Mouse (Mus musculus) cerebellum, adult 9-10 months (tissue): ENCODE measurements at regions not wholly inside any gene's neighbourhood (a gene's known extent, or its start where the extent isn't known, plus 50 kb on each side); places are given as distances from the start of the nearest gene placed in this dataset.

ENCODE experiments used
- DNase-seq: peaks from one replicate; pipeline ENCODE4 v3.0.0; 2022

DNA sequence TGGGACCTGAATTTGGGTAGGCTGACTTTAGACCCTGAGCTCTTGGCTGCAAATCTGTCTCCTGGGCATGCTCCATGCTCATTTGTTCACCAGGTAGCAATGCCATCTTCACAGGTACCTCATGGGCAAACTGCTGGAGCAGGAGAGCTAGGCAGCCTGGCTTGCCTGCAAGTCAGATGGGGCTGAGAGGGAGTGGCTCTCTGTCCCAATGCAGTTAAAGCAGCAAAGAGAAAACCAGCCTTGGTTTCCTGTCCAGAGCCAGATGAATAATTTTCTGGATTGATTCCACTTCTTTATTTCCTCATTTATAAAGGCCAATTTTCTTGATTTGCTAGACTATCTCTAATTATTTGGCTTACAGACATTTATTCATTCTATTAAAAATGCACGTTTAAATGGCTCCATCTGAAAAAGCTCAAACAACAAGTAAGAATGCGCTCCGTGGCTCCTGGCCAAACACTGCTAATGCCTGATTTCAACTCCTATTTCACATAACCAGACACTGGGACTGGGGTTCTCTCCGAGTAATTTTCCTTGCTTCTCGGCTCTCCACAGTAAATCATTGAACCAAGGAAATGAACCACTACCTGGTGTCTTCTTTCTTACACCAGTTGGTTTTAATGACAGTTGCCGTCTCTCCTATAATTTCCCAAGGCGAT, 60.5 kb downstream of the Rsl24d1 start:
- no peak for DNase-seq

DNA sequence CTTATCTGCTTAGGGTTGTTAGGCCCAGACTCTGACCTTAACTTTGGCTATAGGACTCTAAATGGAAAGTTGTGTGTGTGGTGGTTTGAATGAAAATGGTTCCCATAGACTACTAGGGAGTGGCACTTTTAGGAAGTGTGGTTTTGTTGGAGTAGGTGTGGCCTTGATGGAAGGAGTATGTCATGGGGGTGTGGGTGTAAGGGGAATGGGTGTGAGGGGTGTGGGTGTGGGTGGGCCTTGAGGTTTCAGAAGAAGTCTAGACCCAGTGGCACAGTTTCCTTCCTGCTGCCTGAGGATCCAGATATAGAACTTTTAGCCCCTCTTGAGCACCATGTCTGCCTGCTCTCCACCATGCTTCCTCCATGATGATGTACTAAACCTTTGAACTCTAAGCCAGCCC, 63.4 kb downstream of the Rsl24d1 start:
- no peak for DNase-seq

DNA sequence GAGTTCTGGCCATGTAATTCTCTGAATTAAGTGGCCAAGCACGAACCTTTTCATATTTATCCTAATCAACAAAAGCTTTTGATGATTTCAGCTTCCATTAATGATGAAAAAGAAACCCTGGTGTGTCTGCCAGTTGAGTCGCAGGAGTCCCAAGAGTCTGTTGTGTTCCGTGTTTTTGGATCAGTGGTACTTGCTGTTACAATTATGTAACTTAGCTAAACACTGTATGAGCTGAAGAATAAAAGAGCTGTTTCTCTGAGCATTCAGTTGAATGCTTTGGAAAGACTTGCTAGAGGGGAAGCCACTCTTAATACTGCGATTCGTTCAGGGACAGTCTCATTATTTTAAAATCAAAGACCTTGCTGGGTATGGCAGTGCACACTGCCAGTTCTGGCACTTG, 70.1 kb downstream of the Rsl24d1 start:
- no peak for DNase-seq

DNA sequence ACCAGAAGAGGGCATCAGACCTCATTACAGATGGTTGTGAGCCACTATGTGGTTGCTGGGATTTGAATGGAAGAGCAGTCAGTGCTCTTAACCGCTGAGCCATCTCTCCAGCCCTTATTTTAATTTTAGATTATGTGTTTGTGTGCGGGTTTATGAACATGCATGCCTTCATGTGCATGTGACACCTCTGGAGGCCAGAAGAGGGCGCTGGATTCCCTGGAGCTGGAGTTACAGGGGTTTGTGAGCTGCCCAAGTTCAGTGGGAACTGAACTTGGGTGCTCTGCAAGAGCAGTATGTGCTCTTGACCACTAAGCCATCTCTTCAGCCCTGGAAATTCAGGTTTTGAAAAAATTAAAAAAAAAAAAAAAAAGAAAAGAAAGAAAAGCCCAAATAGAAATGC, 71.7 kb downstream of the Rsl24d1 start:
- no peak for DNase-seq

DNA sequence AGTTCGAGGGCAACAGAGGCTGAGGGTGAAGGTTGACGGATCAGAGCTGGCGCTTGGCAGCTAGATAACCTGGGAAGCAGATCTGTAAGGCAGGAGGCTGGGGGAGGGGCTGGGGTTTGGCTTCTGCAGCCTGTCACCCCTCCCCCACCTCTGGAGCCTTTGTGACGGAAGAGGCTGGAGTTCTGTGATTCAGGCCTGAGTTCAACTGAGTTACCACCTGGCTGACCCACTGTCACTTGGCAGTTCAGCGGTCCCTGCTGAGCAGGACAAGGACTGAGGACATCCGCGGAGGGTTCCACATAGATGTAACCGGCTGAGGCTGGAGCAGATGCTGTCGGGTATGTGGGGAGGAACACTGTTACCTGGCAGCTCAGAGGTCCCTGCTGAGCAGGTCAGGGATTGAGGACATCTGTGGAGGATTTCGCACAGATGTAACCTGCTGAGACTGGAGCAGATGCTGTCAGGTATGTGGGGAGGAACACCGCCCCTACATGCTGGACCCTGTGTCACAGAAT, 79.1 kb downstream of the Rsl24d1 start:
- DNase-seq, result peak; percentile 93

DNA sequence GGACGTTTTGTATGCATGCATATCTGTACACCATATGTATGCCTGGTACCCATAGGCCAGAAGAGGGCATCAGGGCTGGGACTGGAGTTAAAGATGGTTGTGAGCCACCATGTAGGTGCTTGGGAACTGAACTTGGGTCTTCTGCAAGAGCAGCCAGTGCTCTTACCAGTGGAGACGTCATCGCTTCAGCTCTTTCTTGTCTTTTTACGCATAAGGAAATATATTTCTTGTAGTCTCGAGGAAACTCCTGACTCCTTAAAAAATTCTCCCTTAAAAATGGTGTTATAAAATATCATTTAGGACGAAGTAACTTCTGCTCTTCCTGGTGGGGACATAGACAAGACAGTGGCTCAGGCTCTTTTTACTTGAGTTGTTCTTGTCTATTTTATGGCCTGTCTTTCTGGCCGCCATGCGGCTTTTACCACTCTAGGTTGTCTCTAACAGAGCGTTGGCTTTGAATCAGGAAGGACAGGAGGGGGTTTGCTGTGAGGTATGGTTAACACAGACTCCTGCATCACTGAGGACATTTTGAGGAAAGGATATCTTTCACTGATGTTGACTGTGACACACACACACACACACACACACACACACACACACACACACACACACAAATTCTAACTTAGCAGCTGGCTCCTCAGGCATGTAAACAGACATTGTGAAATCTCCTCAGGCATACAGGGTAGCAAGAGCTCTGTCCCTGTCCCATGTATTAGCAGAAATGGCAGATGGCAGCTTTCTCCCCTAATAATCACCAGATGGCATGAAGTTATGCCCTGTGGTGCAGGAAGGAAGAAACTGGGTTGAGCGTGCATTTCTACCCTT, 85.2 kb downstream of the Rsl24d1 start:
- DNase-seq, result peak; percentile 98

DNA sequence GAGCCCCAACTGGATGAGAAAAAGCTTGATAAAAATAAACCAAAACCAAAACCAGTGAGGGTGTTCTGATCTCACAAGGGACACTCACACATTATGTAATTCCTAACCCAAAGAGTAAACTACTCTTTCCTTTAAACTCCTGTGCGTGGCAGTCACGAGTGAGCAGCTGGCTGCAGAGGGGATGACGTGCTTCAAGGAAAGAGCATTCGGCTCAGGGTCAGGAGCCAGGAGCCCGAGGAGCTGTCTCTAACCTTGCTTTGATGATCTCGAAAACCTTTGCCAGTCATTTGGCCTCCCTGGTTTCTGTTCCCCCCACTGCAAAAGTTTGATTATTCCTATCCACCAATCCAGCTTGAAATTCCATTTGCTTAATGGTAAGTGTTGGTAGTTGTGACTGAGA, 109.9 kb downstream of the Rsl24d1 start:
- no peak for DNase-seq

DNA sequence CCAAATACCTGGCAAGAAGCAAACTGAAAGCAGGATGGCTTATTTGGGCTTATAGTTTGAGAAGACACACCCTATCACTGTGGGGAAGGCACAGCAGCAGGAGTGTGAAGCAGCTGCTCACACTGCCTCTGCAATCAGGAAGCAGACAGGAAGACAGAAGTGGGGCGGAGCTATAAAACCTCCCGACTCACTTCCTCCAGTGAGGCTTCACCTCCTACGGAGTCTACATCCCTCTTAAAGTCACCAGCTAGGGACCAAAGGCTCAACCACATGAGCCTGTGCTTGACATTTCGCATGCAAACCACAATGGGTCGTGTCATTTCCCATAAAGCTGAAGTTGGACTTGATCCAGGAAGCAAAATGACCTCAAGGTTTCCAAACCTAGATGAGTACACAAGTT, 127.0 kb downstream of the Rsl24d1 start:
- no peak for DNase-seq

DNA sequence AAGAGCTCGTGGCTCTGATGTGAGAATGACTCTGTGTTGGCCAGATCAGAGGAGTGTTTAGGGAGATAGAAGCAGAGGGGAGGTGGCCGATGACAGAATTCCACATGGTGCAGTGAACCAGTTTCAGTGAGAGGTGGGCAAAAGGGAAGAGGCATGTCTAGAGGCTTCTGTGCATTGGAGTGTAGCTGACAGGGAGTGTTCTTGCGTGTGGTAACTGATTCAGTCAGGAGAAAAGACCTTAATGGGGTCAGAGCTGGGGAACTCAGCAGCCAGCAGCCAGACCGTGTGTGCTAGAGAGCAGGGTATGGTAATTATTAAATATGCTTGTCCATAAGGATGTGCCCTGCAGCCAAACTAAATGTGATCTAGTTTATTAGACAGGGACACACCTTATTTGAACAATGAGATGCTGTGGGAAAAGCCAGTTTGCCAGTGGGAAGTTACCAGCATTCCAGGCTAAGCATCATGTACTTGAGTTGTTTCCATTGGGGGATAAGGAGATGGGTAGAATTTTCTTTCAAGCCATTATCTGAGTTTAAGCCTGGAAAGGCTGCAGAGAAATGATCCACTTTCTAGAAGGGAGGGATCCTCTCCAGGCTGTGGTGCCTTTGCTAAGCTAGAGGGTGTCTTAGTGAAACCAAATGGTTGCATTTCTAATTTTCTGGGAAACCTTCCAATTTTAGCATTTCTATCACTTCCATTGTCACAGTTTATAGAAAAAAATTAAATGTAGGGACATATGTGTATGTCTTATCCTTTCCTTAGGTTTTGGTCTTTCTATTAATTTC, 129.5 kb downstream of the Rsl24d1 start:
- no peak for DNase-seq

DNA sequence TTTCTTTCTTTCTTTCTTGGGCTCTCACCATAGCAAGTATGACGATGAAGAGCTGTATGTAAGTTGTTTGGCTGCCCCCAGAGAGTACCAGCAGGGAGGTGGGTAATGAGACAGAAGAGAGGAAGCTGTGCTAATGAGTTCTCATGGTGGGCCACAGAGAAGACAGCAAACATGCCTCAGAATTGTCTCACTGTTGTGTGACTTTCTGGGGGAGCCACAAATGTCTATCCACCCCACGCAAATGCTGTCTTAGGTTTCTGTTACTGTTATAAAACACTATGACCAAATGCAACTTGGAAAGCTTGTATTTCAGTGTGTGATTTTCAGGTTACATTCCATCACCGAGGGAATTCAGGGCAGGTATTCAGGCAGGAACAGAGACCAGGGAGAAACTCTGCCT, 131.0 kb downstream of the Rsl24d1 start:
- DNase-seq, result no peak

DNA sequence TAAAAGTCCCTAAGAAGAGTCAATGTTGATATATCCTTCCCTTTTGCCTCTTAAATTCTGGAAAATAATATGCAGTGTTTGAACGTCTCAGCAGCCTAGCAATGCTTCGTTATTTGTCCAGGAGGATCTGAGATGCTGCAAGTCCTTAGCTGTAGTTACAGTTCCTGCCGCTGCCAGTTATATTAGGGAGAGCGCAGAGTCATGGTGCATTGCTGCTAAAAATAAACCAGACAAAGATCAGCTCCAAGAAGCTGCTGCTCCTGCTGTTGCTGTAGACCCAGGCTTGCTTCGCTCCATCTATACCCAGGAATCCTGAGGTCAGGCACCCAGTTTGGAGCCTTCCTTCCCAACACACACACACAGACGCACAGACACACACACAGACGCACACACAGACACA, 132.3 kb downstream of the Rsl24d1 start:
- DNase-seq, result peak; percentile 31

DNA sequence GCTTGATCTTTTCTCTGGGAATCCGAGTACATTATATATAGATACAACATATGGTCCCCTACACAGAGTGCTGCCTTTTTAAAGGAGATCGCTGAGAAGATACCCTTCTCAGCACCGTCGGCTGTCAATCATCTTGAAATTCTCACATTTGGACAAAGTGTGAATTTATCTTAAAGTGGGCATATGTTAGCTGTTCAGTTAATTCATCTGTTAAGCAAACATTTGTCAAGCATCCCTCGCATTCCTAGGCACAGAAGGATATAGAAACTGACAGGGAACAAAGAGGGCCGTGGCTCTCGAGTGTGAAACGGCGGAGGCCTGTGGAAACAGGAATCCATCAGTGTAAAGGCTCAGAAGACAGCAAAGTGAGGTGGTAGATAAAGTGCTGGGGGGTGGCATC, 144.9 kb downstream of the Rsl24d1 start:
- DNase-seq, result peak; percentile 22

DNA sequence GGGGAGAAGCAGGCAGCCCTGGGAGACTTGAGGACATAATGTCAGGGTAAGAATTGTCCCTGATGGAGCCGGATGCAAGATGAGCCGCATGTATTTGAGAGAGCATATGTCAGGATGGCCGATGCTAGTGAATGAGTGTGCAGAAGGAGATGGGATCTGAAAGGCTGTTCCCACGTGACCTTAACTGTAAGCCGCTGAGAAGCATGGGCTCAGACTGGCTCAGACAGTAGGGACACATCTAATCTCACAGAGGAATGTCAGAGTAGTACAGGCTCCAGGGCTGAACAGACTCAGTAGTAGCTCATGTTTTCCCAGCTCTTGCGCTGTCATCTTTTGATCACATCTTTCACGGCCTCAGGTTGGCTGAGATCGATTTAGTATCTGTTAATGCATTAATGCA, 145.4 kb downstream of the Rsl24d1 start:
- DNase-seq, result no peak

DNA sequence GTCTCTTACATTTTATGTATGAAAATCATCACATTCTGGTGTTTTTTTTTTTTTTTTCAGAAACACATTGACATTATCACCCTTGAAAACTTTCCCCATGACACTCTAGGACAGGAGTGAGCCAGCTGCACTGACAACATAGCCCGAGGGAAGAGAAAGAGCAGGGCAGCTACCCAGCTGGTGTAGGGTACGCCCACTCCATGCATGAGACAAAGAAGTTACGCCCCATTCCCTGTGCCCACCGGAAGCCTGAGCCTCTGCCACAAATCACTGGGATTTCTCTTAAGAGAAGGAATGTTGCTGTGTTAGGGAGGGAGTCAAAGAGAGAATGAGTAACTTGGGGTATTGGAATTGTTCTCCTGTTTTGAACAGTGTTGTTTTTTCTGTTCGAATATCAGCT, 149.5 kb downstream of the Rsl24d1 start:
- no peak for DNase-seq

DNA sequence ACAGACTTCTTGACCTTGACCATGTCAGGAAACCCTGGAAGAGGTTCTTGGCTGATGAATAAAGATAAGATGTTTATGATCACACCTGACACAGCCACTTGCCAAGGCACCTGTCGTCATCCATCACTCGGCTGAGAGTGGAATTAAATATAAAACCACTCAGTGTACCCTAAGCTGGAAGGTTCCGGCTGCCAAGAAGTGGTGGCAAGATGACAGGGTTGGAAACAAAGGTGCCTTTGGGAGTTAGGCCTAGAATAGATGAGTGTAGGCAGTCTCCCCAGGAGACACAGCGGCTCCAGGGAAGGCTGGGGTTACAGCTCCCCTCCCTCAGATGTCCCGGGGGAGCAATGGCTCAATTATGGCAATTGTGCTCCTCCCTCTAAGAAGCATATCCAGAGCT, 157.0 kb downstream of the Rsl24d1 start:
- no peak for DNase-seq

DNA sequence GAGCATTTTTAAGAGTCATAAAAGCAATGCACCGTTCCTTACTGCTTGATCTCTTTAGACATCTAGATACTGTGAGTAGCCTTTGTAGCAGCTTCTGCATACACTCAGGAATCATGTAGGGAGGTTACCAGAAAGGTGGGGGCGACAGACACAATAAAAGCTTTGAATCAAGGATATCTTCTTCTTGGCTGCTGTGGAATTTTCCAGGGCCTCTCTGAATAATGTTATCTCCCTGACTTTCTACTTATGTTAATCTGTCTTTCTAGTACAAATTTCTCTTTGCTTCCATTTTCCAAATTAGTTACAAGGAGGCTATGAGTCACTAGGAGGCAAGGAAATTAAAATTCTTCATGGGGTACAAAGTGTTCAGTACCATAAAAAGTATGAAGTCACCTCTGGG, 159.4 kb downstream of the Rsl24d1 start:
- DNase-seq, result no peak

DNA sequence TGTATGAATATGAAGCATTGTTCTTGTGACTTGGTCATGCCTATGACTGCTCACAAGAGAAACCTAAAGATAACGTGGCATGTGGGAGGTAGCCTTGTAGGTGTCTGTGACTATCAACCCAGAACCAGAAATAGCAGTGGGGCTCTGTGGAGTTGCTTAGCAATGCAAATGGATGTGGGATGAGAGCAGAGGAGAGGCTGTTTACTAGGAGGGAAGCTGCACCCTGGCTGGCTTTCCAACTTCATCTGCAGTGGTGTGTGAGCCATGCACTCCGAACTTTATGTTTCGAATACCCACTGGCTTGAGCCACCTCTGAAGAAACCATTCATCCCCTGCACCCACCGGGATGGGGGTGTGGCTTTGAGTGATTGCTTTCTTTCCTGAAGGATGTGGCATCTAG, 160.5 kb downstream of the Rsl24d1 start:
- DNase-seq, result no peak

DNA sequence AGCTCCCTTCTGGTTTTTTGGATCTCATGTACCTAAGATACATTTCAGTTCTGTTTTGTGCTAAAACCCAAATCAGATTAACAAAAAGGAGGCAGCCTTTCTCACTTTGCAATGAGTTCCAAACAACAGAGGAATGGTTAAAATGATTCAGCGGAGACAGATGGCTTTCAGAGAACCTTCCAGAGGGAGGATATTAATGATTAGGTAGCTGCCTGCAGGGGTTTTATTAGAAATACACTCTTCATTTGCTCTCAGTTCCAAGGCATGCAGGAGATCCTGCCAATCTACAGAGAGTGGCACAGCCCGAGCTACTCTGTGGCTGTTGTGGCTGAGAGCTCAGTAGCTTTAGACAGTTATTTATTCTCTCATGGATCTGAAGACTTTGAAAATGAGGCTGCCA, 162.4 kb downstream of the Rsl24d1 start:
- DNase-seq, result peak; percentile 37

DNA sequence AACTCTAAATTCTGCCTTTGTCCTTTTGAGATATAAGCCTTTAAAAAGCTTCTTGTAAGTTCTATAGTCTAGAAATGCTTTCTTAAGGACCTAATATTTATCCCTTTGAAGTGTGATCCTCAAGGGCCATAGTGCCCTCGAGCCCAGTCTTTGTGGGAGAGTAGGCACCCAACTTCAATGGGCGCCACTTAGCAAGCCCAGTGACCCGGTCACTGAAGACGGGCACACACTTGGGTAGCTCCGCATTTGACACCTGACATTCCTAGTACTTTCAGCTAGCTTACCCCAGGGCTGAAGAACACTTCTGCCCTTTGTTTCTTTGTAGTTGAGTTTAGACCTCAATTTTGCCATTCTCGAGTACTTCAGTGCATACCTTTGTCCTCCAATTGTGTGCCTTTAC, 182.1 kb downstream of the Rsl24d1 start:
- DNase-seq, result no peak

DNA sequence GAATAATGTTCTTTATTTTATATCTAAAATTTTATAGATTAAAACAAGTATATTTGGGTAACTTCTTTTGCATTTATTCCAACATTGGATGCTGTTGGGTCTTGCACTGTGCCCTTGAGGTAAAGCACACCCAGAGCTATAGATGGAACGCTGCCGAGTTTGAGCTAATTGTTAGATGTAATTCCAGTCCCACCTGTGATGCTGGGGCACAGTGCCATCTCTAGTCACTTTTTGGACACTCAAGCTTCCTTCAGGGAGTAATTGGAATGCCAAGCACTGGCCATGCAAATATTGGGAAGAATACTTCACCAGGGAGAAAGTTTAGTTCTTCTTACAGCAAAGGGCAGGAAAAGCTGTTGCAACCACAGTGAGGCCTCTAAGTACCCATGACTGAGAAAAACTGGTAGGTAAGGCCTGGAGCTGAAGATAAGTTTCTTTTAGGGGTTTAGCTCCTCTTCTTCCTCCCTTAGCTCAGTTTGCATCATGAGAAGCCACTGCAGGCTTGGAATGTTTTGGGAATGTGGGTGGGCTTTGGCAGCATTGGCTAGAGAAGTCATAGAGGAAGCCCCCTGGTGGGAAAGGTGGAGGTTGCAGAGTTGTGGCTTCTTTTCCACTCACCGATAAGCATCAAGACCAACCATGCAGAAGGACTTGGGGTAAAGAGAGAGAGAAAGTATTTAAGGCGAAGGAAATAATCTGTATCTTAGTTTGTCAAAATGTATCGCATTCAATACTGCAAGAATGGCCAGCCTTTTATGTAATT, 189.1 kb downstream of the Rsl24d1 start:
- peak; percentile 62 for DNase-seq

DNA sequence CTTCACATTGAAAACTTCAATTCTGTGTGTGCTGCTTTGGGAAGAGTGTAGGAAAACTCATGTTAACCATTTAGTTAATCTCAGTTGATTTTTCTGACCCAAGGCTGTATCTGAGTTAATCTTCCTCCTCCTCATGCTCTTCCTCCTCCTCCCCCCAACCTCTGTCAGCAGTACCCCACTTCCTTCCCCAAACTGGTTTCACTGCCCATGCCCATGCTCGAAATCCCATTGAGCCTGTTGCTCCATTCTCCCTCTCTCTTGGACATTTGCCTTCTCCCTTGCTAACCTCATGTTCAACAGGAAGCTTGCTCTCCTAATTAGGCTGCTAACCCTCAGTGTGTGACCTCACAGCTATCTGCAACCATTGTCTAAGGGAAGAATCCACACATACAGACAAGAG, 203.8 kb downstream of the Rsl24d1 start:
- DNase-seq, result no peak

DNA sequence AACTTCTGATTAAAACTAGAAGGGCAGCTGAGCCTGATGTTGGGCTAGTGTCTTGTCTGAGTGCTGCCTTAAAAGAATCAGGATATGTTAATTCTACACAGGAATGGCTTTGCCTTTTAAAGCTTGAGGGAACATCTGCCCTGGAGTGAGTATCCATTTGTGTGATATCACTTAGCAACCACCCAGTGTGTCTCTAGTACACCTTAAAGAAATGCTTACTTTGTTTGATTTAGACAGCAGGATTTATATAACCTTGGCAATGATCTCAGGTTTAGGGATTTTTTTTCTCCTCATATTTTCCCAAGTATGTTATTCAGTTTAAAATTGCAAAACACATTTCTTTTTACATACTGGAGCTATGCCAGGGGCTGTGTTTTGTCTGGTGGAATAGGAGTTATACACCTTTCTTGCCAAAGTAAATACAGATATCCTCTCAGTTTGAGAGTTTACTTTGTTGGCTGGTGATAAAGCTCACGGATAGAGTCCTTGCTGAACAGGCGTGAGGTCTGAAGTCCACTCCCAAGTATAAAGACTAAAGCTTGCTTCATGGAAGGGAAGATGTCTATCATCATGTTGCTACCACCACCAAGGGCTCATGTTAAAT, 206.6 kb downstream of the Rsl24d1 start:
- no peak for DNase-seq
